Mouse (Mus musculus) neural tube, embryonic 11.5 days (tissue): ENCODE measurements at regions not wholly inside any gene's neighbourhood (a gene's known extent, or its start where the extent isn't known, plus 50 kb on each side); places are given as distances from the start of the nearest gene placed in this dataset.

Experiments
- ATAC-seq: fragments of 200-750 bp; cut with Nextera tagmentation; 2 replicates; pipeline ENCODE4 v1.8.0; 2017; ENCODE audit warnings: moderate number of reproducible peaks, mild to moderate bottlenecking, moderate TSS enrichment, moderate library complexity; ENCODE audit not compliant: insufficient read depth, low FRiP score, low TSS enrichment
- DNase-seq: peaks from one replicate; pipeline ENCODE4 v3.0.0-alpha.2; 2015; ENCODE audit warnings: low spot score
- H3K27ac ChIP-seq: fragments of 300-500 bp; sonication (generic); 2 replicates; pipeline ENCODE4 v1.5.1; 2014; ENCODE audit warnings: low read depth, mild to moderate bottlenecking, low read length
- H3K27me3 ChIP-seq: fragments of 300-500 bp; sonication (generic); 2 replicates; pipeline ENCODE4 v1.6.1; 2014; ENCODE audit warnings: mild to moderate bottlenecking, low read length, mixed read lengths; ENCODE audit not compliant: control insufficient read depth, insufficient read depth
- H3K36me3 ChIP-seq: fragments of 300-500 bp; sonication (generic); 2 replicates; pipeline ENCODE4 v1.6.1; 2014; ENCODE audit warnings: mild to moderate bottlenecking, low read length, moderate library complexity, mixed read lengths; ENCODE audit not compliant: control insufficient read depth, insufficient read depth
- H3K4me1 ChIP-seq: fragments of 300-500 bp; sonication (generic); 2 replicates; pipeline ENCODE4 v1.6.1; 2014; ENCODE audit warnings: low read length, mixed read lengths; ENCODE audit not compliant: control insufficient read depth, insufficient read depth
- H3K4me2 ChIP-seq: fragments of 300-500 bp; sonication (generic); 2 replicates; pipeline ENCODE4 v1.6.1; 2014; ENCODE audit warnings: low read depth, mild to moderate bottlenecking, moderate library complexity
- H3K4me3 ChIP-seq: fragments of 300-500 bp; sonication (generic); 2 replicates; pipeline ENCODE4 v1.5.1; 2014; ENCODE audit warnings: low read depth, low read length
- H3K9ac ChIP-seq: fragments of 300-500 bp; sonication (generic); 2 replicates; pipeline ENCODE4 v1.6.1; 2014; ENCODE audit warnings: mild to moderate bottlenecking, low read length
- H3K9me3 ChIP-seq: fragments of 300-500 bp; sonication (generic); 2 replicates; pipeline ENCODE4 v1.6.1; 2016; ENCODE audit warnings: low read length; ENCODE audit not compliant: control insufficient read depth
- WGBS: fragments of 180-500 bp; shearing (Covaris S2); extraction: QIAGEN DNeasy Blood & Tissue Kit; methylation state at CpG from one replicate; pipeline ENCODE4 v1.1.7; 2014; 5-methylcytosine and 5-hydroxymethylcytosine counted together

DNA sequence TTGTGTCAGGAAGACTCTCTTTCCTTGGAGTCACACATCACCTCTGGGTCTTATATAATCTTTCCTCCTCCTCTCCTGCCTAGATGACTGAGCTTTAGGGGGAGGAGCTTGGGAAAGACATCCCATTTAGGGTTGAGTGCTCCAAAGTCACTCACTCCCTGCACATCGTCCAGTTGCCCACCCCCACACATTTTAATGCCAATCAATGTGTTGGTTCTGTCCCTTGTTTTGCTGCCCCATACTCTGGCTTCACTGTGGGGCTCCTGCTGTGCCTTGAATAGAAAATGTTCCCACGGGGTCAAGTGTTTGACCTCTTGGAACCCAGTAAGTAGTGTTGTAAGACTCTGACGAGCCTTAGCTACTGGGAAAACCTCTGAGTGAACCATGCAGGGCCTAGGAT lies 58.8 kb upstream of the Gm21915 start:
- Histone ChIP-seq H3K27ac (no peak overlapping the region), H3K9ac (no peak overlapping the region), H3K4me1 (peaks cover 7% of the 10 kb centered on the region; the same call in 1 of the 2 replicates), H3K4me3 (no peak overlapping the region), H3K36me3 (no peaks in the 10 kb centered on the region), H3K4me2 (no peak overlapping the region), H3K27me3 (no peaks in the 10 kb centered on the region), H3K9me3 (no peaks in the 10 kb centered on the region)
- ATAC-seq = no peak
- WGBS = 49% methylated on average over 3 of the region's 3 CpGs
- no peak for DNase-seq

DNA sequence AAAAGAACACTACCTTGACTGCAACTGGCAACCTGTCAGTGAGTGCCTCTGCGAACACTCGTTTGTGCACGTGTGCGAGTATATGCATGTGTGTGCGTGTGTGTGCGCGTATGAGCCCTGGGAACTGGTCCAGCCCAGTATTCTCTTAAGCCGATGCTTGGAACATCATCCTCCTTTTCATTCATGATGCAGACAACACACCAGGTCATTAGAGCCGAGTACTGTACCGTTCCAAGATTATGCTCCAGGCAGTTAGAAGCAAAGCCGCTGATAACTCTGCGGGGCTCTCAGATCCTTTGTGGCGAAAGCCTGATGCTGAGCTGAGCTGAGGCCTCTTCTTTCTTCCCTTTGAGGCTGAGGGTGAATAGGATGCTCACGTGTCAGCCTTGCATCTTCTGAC lies 61.8 kb upstream of the Gm21915 start:
- no peaks in the 10 kb centered on the region for H3K27me3 ChIP-seq
- H3K4me3 ChIP-seq = no peak overlapping the region
- no peaks in the 10 kb centered on the region for H3K9me3 ChIP-seq
- no peak overlapping the region for H3K4me2 ChIP-seq
- ATAC-seq = no peak
- no peaks in the 10 kb centered on the region for H3K36me3 ChIP-seq
- no peaks in the 10 kb centered on the region for H3K4me1 ChIP-seq
- 89% methylated on average over 14 of the region's 14 CpGs for WGBS
- no peak overlapping the region for H3K27ac ChIP-seq
- no peak for DNase-seq
- H3K9ac ChIP-seq = no peak overlapping the region

DNA sequence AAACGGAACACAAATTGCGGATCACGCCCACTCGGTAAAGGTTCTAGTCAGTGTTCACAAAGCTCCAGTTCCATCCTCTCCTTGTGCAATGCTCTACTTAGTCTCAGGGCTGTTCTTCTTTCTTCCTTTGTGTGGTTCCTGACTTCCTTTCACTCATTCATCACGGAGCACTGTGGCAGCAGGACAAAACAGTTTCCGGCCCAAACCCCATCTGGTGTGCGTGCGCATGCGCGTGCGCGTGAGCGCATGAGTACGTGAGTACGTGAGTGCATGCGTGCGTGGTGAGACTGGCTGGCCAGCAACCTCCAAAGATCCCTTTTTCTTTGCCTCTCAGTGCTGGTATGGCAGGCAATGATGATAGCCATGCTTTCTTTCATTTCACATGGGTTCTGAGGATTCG lies 62.5 kb upstream of the Gm21915 start:
- no peaks in the 10 kb centered on the region for H3K9me3 ChIP-seq
- 93% methylated on average over 18 of the region's 18 CpGs for WGBS
- no peaks in the 10 kb centered on the region for H3K36me3 ChIP-seq
- no peak overlapping the region for H3K9ac ChIP-seq
- no peak for DNase-seq
- H3K4me2 ChIP-seq = no peak overlapping the region
- ATAC-seq = no peak
- no peaks in the 10 kb centered on the region for H3K4me1 ChIP-seq
- H3K4me3 ChIP-seq = no peak overlapping the region
- no peak overlapping the region for H3K27ac ChIP-seq
- no peaks in the 10 kb centered on the region for H3K27me3 ChIP-seq

DNA sequence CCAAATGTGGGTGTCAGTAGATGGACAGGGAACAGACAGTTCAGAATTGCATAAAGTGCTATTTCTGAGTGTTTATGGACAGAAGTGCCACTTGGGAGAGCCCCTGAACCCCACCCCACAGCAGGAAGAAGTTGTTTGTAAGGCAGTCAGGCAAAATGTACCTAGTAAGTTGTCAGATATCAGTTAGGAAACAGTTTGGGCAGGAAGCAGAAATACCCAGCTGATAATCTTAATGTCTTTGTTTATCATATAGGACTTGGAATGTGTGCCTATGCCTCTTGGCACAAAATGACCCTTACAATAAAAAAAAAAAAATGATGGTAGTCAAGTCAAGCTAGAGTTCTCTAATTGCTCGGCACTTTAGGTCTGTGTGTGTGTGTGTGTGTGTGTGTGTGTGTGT lies 66.9 kb upstream of the Gm21915 start:
- no peak overlapping the region for H3K4me3 ChIP-seq
- H3K27me3 ChIP-seq = no peaks in the 10 kb centered on the region
- no peaks in the 10 kb centered on the region for H3K4me1 ChIP-seq
- 0 out of 2 replicates have a peak, but pooled peaks cover 3% of the 10 kb centered on the region for H3K9me3 ChIP-seq
- no peak overlapping the region for H3K27ac ChIP-seq
- WGBS = 67% methylated on average over 1 of the region's 1 CpGs
- DNase-seq = no peak
- ATAC-seq = no peak
- H3K4me2 ChIP-seq = no peak overlapping the region
- no peak overlapping the region for H3K9ac ChIP-seq
- H3K36me3 ChIP-seq = no peaks in the 10 kb centered on the region

DNA sequence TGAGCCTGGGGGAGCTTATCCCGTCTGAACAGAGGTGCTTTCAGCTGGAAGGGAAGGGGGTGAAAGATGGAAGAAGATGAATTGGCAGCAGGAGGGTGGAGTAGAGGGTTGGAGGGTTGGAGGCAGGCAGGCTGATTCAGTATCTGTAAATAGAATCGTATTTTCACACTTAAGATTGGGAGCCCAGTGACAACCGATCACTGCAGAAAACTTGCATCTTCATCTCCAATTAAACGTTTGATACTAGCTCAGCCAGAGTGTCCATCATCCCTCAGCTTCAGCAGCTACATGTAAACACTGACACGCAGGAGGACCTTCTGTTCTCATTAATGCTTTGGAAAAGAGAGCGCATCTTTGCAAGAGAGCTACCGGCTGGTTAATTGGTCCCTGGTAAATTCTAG lies 67.2 kb upstream of the Gramd1b start:
- Histone ChIP-seq H3K9me3 (0 out of 2 replicates have a peak, but pooled peaks cover 3% of the 10 kb centered on the region), H3K27ac (no peak overlapping the region), H3K4me3 (no peak overlapping the region), H3K36me3 (no peaks in the 10 kb centered on the region), H3K27me3 (no peaks in the 10 kb centered on the region), H3K4me1 (no peaks in the 10 kb centered on the region), H3K9ac (no peak overlapping the region), H3K4me2 (no peak overlapping the region)
- WGBS = 86% methylated on average over 7 of the region's 7 CpGs
- ATAC-seq = no peak
- no peak for DNase-seq

DNA sequence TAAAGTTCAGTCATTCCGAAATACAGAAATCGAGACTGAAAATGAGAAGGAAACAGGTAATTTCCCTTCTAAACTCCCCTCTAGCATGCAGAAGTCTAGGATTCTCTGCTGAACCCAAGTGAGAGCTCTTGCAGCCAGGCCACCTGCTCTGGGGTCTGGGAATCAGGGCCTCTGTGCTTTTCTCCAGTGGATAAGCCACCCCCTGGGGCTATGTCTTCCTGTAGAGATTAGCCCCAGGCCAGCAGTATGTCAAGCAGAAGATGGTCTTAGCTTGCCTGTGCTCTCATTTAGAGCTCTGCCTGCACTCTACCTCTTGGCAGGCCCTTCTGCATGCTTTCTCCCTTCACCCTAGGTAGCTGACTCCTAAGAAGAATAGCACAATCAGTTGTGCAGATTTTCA lies 56.2 kb upstream of the Gramd1b start:
- no peak for DNase-seq
- Histone ChIP-seq H3K4me2 (no peak overlapping the region), H3K4me3 (no peak overlapping the region), H3K36me3 (no peaks in the 10 kb centered on the region), H3K27me3 (no peaks in the 10 kb centered on the region), H3K9ac (no peak overlapping the region), H3K27ac (no peak overlapping the region), H3K4me1 (no peaks in the 10 kb centered on the region), H3K9me3 (no peaks in the 10 kb centered on the region)
- 92% methylated on average over 2 of the region's 2 CpGs for WGBS
- ATAC-seq = no peak

DNA sequence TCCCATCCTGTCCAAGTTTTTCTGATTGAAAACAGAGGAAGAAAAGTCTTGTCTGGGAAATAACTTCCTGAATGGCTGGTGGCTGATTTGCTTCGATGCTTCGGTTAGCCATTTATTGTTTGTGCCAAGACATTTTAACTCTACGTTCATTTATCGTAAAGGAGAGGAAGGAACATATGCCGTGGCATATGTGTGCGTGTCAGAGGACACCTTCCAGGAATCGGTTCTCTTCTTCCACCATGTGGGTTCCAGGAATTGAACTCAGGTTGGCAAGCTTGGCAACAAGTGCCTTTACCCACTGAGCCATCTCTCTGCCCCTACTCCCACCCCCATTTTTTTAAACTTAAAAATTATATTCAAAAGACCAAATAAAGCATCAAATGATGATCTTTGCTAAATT lies 55.4 kb upstream of the Gramd1b start:
- no peak overlapping the region for H3K4me3 ChIP-seq
- H3K4me1 ChIP-seq = no peaks in the 10 kb centered on the region
- no peaks in the 10 kb centered on the region for H3K36me3 ChIP-seq
- H3K9me3 ChIP-seq = no peaks in the 10 kb centered on the region
- no peak overlapping the region for H3K27ac ChIP-seq
- ATAC-seq (no peak), DNase-seq (no peak)
- no peak overlapping the region for H3K9ac ChIP-seq
- no peaks in the 10 kb centered on the region for H3K27me3 ChIP-seq
- no peak overlapping the region for H3K4me2 ChIP-seq
- 91% methylated on average over 7 of the region's 7 CpGs for WGBS

DNA sequence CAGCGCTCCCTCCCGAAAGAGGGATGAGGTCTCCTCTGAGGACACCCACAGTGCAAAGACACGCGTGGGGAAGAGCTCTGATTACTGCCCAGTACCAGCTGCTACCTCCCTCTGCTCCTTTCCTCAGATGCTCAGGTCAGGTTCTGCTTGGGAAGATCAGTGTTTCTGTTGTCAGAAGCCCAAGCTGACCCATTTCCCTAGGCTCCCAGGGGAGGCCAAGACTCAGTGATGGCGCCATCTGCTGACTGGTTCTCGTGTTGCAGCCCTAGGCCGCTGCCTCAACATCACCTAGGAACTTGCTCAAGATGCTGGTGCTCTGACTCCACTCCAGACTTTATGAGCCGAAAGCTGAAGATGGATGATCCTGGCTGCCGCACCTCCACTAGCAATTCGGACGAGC lies 52.4 kb upstream of the Gramd1b start:
- Histone ChIP-seq H3K4me2 (no peak overlapping the region), H3K27ac (no peak overlapping the region), H3K27me3 (no peaks in the 10 kb centered on the region), H3K4me3 (no peak overlapping the region), H3K36me3 (no peaks in the 10 kb centered on the region), H3K9me3 (no peaks in the 10 kb centered on the region), H3K9ac (no peak overlapping the region), H3K4me1 (no peaks in the 10 kb centered on the region)
- WGBS = 55% methylated on average over 11 of the region's 11 CpGs
- no peak; the same call in 1 of the 2 replicates for ATAC-seq
- peak; percentile 71 for DNase-seq

DNA sequence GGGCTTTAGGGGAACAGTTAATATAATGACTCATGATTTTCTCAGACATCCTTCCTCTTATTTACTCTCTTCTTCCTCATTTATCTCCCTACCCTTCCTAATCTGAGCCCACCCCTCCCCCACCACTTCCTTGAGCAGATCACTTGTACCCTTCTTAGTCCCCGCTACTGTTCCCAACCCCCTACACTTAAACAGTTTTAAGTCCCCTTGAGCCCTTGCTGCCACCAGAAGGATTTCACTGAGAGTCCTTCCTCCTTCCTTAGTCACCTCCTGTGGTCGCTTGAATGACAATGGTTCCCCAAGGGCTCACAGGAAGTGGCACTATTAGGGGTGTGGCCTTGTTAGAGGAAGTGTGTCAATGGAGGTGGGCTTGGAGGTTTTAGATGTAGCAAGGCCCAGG lies 50.7 kb upstream of the Gramd1b start:
- DNase-seq = no peak
- WGBS = 84% methylated on average over 2 of the region's 2 CpGs
- Histone ChIP-seq H3K4me3 (no peak overlapping the region), H3K9me3 (no peaks in the 10 kb centered on the region), H3K27ac (no peak overlapping the region), H3K4me2 (no peak overlapping the region), H3K27me3 (no peaks in the 10 kb centered on the region), H3K9ac (no peak overlapping the region), H3K4me1 (no peaks in the 10 kb centered on the region), H3K36me3 (no peaks in the 10 kb centered on the region)
- ATAC-seq = no peak
